Mouse (Mus musculus) heart, embryonic 10.5 days (tissue): ENCODE data around the gene Fbxw11. TPM values are rescaled to one million over a fixed set of nuclear protein-coding genes. Genes with fewer than 3 reads are reported as not detected.

ENCODE experiments used
- DNase-seq: peaks from one replicate; pipeline ENCODE4 v3.0.0-alpha.2; 2017; ENCODE audit warnings: low spot score
- H3K27ac ChIP-seq: fragments of 300-500 bp; sonication (generic); 2 replicates; pipeline ENCODE4 v1.5.1; 2016; ENCODE audit warnings: mild to moderate bottlenecking
- H3K27me3 ChIP-seq: fragments of 300-500 bp; sonication (generic); 2 replicates; pipeline ENCODE4 v1.6.1; 2016; ENCODE audit warnings: mild to moderate bottlenecking; ENCODE audit not compliant: poor library complexity, insufficient read depth, severe bottlenecking
- H3K36me3 ChIP-seq: fragments of 300-500 bp; sonication (generic); 2 replicates; pipeline ENCODE4 v1.6.1; 2016; ENCODE audit warnings: mild to moderate bottlenecking, moderate library complexity
- H3K4me1 ChIP-seq: fragments of 300-500 bp; sonication (generic); 2 replicates; pipeline ENCODE4 v1.6.1; 2016; ENCODE audit warnings: mild to moderate bottlenecking
- H3K4me3 ChIP-seq: fragments of 300-500 bp; sonication (generic); 2 replicates; pipeline ENCODE4 v1.5.1; 2016; ENCODE audit warnings: mild to moderate bottlenecking, moderate library complexity
- H3K9me3 ChIP-seq: fragments of 300-500 bp; sonication (generic); 2 replicates; pipeline ENCODE4 v1.6.1; 2016; ENCODE audit warnings: mild to moderate bottlenecking, moderate library complexity
- WGBS: fragments of 180-500 bp; shearing (Covaris S2); methylation state at CpG from one replicate; pipeline ENCODE4 v1.1.7; 2016; 5-methylcytosine and 5-hydroxymethylcytosine counted together
- polyA plus RNA-seq: library from polyadenylated mRNA; unstranded; fragments of >200 nt; fragmentation: Nextera tagmentation; extraction: Ambion mirVana; gene quantifications from 2 replicates; pipeline ENCODE4 v1.2.1, GENCODE M21; 2016

Gene Fbxw11
- polyA plus RNA-seq, 1 experiment from 2014 or later = 61.1 TPM

- H3K4me1 ChIP-seq = peaks cover 6% of the 10 kb centered on the region
- H3K36me3 ChIP-seq = no peaks in the 10 kb centered on the region
- H3K27ac ChIP-seq = no peak overlapping the region
- no peaks in the 10 kb centered on the region for H3K9me3 ChIP-seq
- 67% methylated on average over 3 of the region's 3 CpGs for WGBS
- H3K4me3 ChIP-seq = no peak overlapping the region
- DNase-seq = no peak
- H3K27me3 ChIP-seq = no peaks in the 10 kb centered on the region
Measured at GRCm38 (mm10) chr11:32762773-32763172, 120.2 kb downstream of the Fbxw11 start.

- Histone ChIP-seq H3K4me1 (peaks cover 6% of the 10 kb centered on the region), H3K9me3 (no peaks in the 10 kb centered on the region), H3K36me3 (no peaks in the 10 kb centered on the region), H3K27me3 (no peaks in the 10 kb centered on the region), H3K27ac (no peak overlapping the region), H3K4me3 (no peak overlapping the region)
- 73% methylated on average over 18 of the region's 18 CpGs for WGBS
- DNase-seq = no peak
Measured at GRCm38 (mm10) chr11:32767496-32768230, 125.1 kb downstream of the Fbxw11 start.

GRCm38 (mm10) chr11:32768642-32769343 lies 126.3 kb downstream of the Fbxw11 start:
- Histone ChIP-seq H3K4me1 (peaks cover 6% of the 10 kb centered on the region), H3K4me3 (no peak overlapping the region), H3K9me3 (no peaks in the 10 kb centered on the region), H3K36me3 (no peaks in the 10 kb centered on the region), H3K27ac (no peak overlapping the region), H3K27me3 (no peaks in the 10 kb centered on the region)
- DNase-seq = no peak
- WGBS = 79% methylated on average over 12 of the region's 12 CpGs

GRCm38 (mm10) chr11:32780747-32781536 lies 138.4 kb downstream of the Fbxw11 start:
- 0 out of 2 replicates have a peak, but pooled peaks cover 4% of the 10 kb centered on the region for H3K27me3 ChIP-seq
- H3K4me1 ChIP-seq = peaks cover 17% of the 10 kb centered on the region; the same call in 1 of the 2 replicates
- no peak overlapping the region for H3K27ac ChIP-seq
- no peak for DNase-seq
- no peaks in the 10 kb centered on the region for H3K36me3 ChIP-seq
- H3K9me3 ChIP-seq = no peaks in the 10 kb centered on the region
- H3K4me3 ChIP-seq = no peak overlapping the region
- WGBS = 54% methylated on average over 11 of the region's 11 CpGs

- Histone ChIP-seq H3K36me3 (no peaks in the 10 kb centered on the region), H3K27ac (no peak overlapping the region), H3K27me3 (0 out of 2 replicates have a peak, but pooled peaks cover 4% of the 10 kb centered on the region), H3K4me3 (no peak overlapping the region), H3K4me1 (peaks cover 17% of the 10 kb centered on the region; the same call in 1 of the 2 replicates), H3K9me3 (no peaks in the 10 kb centered on the region)
- DNase-seq = no peak
- WGBS = 44% methylated on average over 2 of the region's 2 CpGs
Measured at GRCm38 (mm10) chr11:32781633-32782404, 139.3 kb downstream of the Fbxw11 start.

- Histone ChIP-seq H3K4me3 (no peak overlapping the region), H3K27ac (no peak overlapping the region), H3K9me3 (no peaks in the 10 kb centered on the region), H3K4me1 (peaks cover 17% of the 10 kb centered on the region; the same call in 1 of the 2 replicates), H3K27me3 (0 out of 2 replicates have a peak, but pooled peaks cover 4% of the 10 kb centered on the region), H3K36me3 (no peaks in the 10 kb centered on the region)
- WGBS = 62% methylated on average over 3 of the region's 3 CpGs
- DNase-seq = no peak
Measured at GRCm38 (mm10) chr11:32782724-32783123, 140.2 kb downstream of the Fbxw11 start.

GRCm38 (mm10) chr11:32785591-32786147 lies 143.1 kb downstream of the Fbxw11 start:
- Histone ChIP-seq H3K27ac (no peak overlapping the region), H3K27me3 (0 out of 2 replicates have a peak, but pooled peaks cover 4% of the 10 kb centered on the region), H3K36me3 (no peaks in the 10 kb centered on the region), H3K4me1 (peaks cover 16% of the 10 kb centered on the region; the same call in 1 of the 2 replicates), H3K4me3 (no peak overlapping the region), H3K9me3 (no peaks in the 10 kb centered on the region)
- DNase-seq = no peak
- WGBS = 77% methylated on average over 6 of the region's 6 CpGs

GRCm38 (mm10) chr11:32786201-32786600 lies 143.7 kb downstream of the Fbxw11 start:
- Histone ChIP-seq H3K9me3 (no peaks in the 10 kb centered on the region), H3K27me3 (0 out of 2 replicates have a peak, but pooled peaks cover 4% of the 10 kb centered on the region), H3K4me3 (no peak overlapping the region), H3K27ac (no peak overlapping the region), H3K36me3 (no peaks in the 10 kb centered on the region), H3K4me1 (peaks cover 10% of the 10 kb centered on the region; the same call in 1 of the 2 replicates)
- WGBS = 85% methylated on average over 5 of the region's 5 CpGs
- no peak for DNase-seq

GRCm38 (mm10) chr11:32794759-32795445 lies 152.4 kb downstream of the Fbxw11 start:
- Histone ChIP-seq H3K27ac (no peak overlapping the region), H3K9me3 (no peaks in the 10 kb centered on the region), H3K4me3 (no peak overlapping the region), H3K4me1 (peaks cover 13% of the 10 kb centered on the region), H3K27me3 (peaks cover 6% of the 10 kb centered on the region; the same call in 1 of the 2 replicates), H3K36me3 (no peaks in the 10 kb centered on the region)
- no peak for DNase-seq
- WGBS = 76% methylated on average over 10 of the region's 10 CpGs
